Mouse (Mus musculus): ENCODE measurements around the gene Usp25. TPM values are rescaled to one million over a fixed set of nuclear protein-coding genes. Genes with fewer than 3 reads are reported as not detected.

Gene Usp25
- 9.8 and 12.3 TPM in 2 replicates for polyA plus RNA-seq (2012; rRNA removed)

DNA sequence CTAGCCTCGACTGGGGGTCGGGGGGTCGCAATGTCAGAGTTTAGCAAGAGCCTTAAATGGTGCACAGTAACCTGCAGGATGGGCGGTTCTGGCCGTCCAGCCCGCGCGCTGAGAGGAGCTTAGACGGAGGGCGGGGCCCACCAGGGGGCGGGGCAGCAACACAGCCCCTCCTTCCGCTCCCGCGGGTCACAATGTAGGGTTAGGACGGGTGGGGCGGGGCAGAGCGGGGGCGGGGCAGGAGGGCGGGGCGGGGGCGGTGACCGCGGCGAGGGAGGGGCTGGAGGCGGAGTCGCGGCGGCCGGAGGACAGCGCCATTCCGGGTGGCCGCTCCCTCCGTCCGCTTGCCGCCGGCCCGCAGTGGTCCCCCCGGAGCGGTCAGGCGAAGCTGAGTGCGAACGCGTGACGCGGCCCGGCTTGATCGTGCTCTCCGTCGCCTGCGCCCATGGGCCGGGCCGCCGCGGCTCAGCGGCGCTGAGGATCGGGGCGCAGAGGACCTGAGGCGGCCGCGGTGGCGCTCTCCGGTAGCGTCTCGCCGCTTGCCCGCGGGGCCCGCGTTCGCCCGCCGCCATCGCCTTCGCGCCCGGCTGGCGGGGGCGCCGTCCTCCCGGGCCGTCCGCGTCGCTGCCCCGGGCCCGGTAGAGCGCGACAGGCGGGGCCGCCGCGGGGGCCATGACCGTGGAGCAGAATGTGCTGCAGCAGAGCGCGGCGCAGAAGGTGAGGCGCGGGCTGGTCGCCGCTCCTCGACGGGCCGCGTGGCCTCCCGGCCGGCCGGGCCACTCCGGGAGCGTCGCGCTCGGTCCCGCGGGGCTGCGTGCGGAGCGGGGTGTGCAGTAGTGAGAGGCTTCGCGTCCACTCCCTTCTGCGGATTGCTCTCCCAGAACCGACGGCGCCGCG lies at the start of gene Usp25:
Gene Usp25, plus strand, starts transcription at position 280 of the 894 bp plus-strand sequence.
- peak; percentile 91 for DNase-seq (ENCODE audit: low read depth)
- TF ChIP-seq POLR2A (IDR thresholded peaks at IDR 0.05; ENCODE audit: borderline replicate concordance, extremely low read depth, insufficient read depth, insufficient read length, poor library complexity, severe bottlenecking) = peak; percentile 86
- TF ChIP-seq CTCF (IDR thresholded peaks at IDR 0.05; ENCODE audit: borderline replicate concordance, extremely low read depth, insufficient read depth, insufficient read length) = no peak

DNA sequence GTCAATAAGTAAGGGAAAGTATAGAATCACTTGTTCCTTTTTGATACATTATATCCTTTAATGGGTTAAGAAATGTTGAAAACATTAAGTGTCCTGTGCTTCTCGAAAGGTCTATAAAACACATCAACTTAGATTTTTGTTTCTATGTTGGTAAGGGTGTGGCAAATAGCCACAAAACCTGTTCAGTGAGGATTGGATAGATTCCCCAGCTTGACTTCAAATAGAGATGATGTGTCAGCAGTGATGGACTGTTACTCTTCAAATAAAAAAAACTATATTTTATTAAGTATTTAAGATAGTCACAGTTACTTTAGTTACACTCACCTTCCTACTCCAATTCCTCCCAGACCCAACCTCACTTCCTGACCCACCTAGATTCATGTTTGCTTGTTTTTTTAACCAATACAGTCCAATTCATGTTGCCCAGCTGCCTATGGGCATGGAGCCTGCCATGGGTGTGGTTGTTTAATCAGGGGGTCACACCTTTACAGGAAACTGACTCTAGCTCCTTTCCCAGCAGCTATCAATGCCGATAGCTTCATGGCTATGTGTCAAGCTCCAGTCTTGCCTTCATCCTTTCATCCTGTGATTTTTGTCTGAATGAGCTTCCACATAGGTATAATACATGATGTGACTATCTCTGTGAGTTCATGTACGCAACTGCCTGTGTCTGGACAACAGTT lies 45.8 kb upstream of the Usp25 start:
- TF ChIP-seq POLR2A (IDR thresholded peaks at IDR 0.05; ENCODE audit: borderline replicate concordance, extremely low read depth, insufficient read depth, insufficient read length, poor library complexity, severe bottlenecking) = no peak
- TF ChIP-seq CTCF (IDR thresholded peaks at IDR 0.05; ENCODE audit: borderline replicate concordance, extremely low read depth, insufficient read depth, insufficient read length) = no peak
- no peak for DNase-seq (ENCODE audit: low read depth)

DNA sequence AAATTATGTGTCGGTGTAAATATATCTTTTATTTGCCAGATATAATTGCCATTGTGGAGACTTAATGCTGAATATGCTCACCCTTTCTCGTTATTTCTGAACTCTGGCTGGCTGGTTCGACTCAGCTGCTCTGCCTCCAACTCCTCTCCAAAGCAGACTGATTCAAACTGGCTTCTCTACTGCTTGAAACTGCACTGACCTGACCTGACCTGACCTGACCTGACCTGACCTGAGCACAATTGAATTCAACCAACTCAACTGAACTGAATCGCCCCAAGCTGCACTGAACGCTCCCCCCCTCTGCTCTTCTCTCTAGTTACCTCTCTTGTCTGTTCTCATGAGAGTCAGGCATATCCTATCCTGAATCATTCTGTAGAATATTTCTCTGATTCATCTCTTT lies 42.3 kb upstream of the Usp25 start:
- TF ChIP-seq POLR2A (IDR thresholded peaks at IDR 0.05; ENCODE audit: borderline replicate concordance, extremely low read depth, insufficient read depth, insufficient read length, poor library complexity, severe bottlenecking) (no peak), CTCF (IDR thresholded peaks at IDR 0.05; ENCODE audit: borderline replicate concordance, extremely low read depth, insufficient read depth, insufficient read length) (no peak)
- DNase-seq (ENCODE audit: low read depth) = no peak

DNA sequence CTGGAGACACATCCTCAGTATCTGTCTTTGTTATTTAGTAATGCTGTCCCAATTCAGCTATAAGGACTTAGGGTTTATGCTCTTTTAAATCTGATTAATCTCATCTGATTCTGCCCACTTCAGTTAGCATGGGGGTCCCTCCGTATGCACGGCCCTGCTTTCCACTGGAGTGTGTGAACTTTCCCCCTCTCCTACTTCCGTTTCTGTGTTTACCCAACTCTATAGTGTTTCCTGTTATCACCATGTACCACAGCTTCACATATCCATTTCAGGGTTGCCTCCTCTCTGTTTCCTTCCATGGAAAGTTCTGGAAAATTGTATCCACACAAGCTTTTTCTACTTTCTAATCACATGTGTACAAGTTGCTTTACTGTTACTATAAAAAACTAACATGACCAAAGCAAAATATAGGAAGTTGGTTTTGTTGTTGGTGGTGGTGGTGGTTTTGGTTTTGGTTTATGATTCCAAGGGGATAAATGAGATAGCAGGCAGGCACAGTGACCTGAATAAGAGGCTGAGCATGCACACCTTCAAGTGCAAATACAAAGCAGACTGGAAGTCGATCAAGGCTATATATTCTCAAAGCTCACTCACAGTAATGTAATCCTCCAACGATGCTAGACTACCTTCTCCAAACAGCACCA lies 36.6 kb upstream of the Usp25 start:
- DNase-seq (ENCODE audit: low read depth) = no peak
- TF ChIP-seq POLR2A (IDR thresholded peaks at IDR 0.05; ENCODE audit: borderline replicate concordance, extremely low read depth, insufficient read depth, insufficient read length, poor library complexity, severe bottlenecking) (no peak), CTCF (IDR thresholded peaks at IDR 0.05; ENCODE audit: borderline replicate concordance, extremely low read depth, insufficient read depth, insufficient read length) (no peak)

DNA sequence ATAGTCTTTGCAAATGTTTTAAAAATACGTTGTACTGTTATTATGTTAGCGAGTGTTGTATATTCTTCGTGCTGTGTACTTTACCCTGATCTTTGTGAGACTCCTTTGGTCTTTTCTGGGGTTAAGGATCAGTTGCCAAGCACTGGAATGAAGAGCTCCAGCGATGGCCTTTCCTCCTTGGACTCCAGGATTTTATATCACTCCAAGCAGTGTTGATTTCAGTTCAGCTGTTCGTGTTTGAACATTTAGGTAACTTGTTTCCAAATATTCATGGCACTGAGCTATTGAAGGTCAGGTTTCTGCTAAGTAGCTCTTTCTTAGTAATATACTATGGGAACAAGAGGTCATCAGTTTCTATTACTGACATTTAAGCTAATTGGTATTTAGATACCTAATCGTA lies 29.8 kb upstream of the Usp25 start:
- TF ChIP-seq CTCF (IDR thresholded peaks at IDR 0.05; ENCODE audit: borderline replicate concordance, extremely low read depth, insufficient read depth, insufficient read length) (no peak), POLR2A (IDR thresholded peaks at IDR 0.05; ENCODE audit: borderline replicate concordance, extremely low read depth, insufficient read depth, insufficient read length, poor library complexity, severe bottlenecking) (no peak)
- no peak for DNase-seq (ENCODE audit: low read depth)

DNA sequence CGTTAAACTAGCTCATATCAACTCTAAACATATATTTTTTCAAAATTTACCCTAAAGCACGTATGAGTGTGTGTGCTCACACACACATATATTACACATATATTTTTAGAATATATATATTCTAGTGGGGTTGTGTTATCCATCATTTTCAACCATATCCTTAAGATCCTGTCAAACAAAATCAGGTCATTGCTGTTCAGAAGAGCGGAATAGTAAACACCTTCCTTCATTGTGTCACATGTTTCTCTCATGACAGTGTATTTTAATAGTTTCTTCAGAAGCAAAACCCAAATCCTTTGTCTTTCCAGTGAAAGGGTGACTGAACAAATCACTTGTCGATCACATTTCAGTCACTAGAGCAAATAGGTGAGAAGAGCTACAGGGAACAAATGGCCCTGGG lies 25.8 kb upstream of the Usp25 start:
- no peak for TF ChIP-seq CTCF (IDR thresholded peaks at IDR 0.05; ENCODE audit: borderline replicate concordance, extremely low read depth, insufficient read depth, insufficient read length)
- TF ChIP-seq POLR2A (IDR thresholded peaks at IDR 0.05; ENCODE audit: borderline replicate concordance, extremely low read depth, insufficient read depth, insufficient read length, poor library complexity, severe bottlenecking) = no peak

DNA sequence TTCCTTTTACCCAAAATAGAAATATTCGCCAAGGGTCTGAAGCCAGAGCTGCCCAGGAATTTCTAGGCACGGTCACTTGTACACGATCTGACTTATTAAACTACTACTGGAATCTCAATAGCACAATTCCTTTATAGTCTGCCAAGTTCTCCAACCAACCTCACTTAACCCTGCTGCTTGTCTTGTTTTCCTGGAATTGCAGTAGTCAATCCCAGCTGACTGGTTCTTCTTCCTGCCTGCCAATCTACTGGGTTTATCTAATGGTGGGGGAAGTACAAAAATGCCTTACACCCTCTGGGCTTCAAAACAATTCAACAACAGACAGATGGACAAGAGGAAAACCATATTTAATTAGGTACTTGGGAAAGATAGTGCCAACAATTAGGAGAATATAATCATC lies 9.6 kb upstream of the Usp25 start:
- DNase-seq (ENCODE audit: low read depth) = no peak
- TF ChIP-seq CTCF (IDR thresholded peaks at IDR 0.05; ENCODE audit: borderline replicate concordance, extremely low read depth, insufficient read depth, insufficient read length) (no peak), POLR2A (IDR thresholded peaks at IDR 0.05; ENCODE audit: borderline replicate concordance, extremely low read depth, insufficient read depth, insufficient read length, poor library complexity, severe bottlenecking) (no peak)

More for the DNA sequence above, 25.8 kb upstream of the Usp25 start:
- no peak for DNase-seq (ENCODE audit: low read depth)

DNA sequence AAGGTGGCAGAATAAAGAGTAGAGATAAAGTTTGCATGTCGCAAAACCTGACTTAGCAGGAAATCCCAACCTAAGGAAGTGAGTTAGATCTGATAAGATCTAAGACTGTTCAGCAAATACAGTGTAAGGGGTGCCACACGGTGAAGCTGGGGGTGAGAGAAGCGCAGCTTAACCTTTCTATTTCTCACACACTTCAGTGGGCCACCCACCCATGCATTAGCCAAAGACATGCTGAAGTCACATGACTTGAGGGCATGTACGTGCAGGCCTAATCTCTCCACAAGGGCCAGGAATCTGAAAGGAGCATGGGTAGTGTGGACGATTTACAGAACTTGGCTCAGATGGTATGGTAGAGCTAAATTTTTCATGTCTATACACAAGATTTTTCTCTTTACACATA lies 4.3 kb upstream of the Usp25 start:
- no peak for DNase-seq (ENCODE audit: low read depth)
- TF ChIP-seq CTCF (IDR thresholded peaks at IDR 0.05; ENCODE audit: borderline replicate concordance, extremely low read depth, insufficient read depth, insufficient read length) (no peak), POLR2A (IDR thresholded peaks at IDR 0.05; ENCODE audit: borderline replicate concordance, extremely low read depth, insufficient read depth, insufficient read length, poor library complexity, severe bottlenecking) (no peak)

DNA sequence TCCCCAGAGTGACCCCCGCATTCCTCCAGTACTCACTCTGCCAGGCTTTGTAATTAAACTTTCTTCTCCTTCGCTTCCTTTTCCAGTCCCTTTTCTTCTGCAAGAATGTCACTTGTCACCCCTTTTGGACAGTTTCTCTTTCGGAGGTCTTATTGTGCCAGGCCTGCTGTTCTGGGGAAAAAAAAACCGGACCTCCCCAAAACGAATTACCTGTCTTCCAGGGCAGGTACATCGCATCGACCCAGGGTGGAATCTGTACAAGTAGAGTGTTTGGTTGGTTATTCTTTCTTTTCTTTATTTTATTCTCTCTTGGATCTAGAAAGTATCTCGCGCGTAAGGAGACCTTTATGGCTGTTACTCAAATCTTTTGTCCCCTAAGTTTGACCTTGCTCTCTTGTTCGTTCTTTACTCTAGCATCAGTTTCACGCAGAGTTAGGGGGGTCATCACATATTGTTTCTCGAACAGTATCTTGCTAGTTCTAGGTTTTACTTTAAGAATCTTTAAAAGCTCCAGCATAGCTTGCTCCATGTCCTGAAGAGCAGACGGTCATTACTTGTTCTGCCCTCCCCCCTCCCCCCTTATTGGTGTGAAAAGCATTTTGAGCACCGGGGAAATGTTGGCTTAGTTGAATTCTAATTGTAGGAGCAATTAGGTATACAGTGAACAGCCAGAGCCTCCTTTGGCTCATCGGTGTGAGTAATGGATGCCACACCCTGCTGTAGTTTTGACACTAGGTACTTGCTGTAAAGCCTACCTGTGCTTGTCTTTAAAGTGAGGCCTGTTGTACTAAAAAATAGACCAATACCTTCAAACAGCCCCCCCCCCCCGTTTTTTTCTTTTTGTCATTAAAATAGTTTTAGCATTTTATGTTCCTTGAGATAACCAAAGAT lies 1.1 kb downstream of the Usp25 start:
- TF ChIP-seq POLR2A (IDR thresholded peaks at IDR 0.05; ENCODE audit: borderline replicate concordance, extremely low read depth, insufficient read depth, insufficient read length, poor library complexity, severe bottlenecking) (no peak), CTCF (IDR thresholded peaks at IDR 0.05; ENCODE audit: borderline replicate concordance, extremely low read depth, insufficient read depth, insufficient read length) (no peak)
- DNase-seq (ENCODE audit: low read depth) = peak; percentile 50

All from brain, embryonic 14.5 days (tissue).